Mouse (Mus musculus) brown adipose tissue, adult 24 weeks (tissue): ENCODE measurements around the gene Ctf2. TPM values are rescaled to one million over a fixed set of nuclear protein-coding genes. Genes with fewer than 3 reads are reported as not detected.

Source experiments
- H3K27ac ChIP-seq: fragments of 200-500 bp; replicated peaks from 2 replicates; pipeline ENCODE4 v1.5.1; 2012; ENCODE audit warnings: low read depth, mild to moderate bottlenecking, low read length
- H3K4me1 ChIP-seq: fragments of 200-500 bp; 2 replicates; pipeline ENCODE4 v1.6.1; 2012; ENCODE audit warnings: low read length, mixed read lengths; ENCODE audit not compliant: control insufficient read depth, insufficient read depth, insufficient read length
- H3K4me3 ChIP-seq: fragments of 200-500 bp; 2 replicates; pipeline ENCODE4 v1.5.1; 2012; ENCODE audit warnings: low read depth, mild to moderate bottlenecking, low read length, moderate library complexity; ENCODE audit not compliant: insufficient read depth
- polyA plus RNA-seq: library from polyadenylated mRNA; stranded (reverse); fragments of >200 nt; gene quantifications from 2 replicates; pipeline ENCODE4 v1.2.4, GENCODE M21; 2012; ENCODE audit not compliant: missing spikeins, insufficient read depth, insufficient read length

The Ctf2 gene
- polyA plus RNA-seq, 1 experiment = not detected

DNA sequence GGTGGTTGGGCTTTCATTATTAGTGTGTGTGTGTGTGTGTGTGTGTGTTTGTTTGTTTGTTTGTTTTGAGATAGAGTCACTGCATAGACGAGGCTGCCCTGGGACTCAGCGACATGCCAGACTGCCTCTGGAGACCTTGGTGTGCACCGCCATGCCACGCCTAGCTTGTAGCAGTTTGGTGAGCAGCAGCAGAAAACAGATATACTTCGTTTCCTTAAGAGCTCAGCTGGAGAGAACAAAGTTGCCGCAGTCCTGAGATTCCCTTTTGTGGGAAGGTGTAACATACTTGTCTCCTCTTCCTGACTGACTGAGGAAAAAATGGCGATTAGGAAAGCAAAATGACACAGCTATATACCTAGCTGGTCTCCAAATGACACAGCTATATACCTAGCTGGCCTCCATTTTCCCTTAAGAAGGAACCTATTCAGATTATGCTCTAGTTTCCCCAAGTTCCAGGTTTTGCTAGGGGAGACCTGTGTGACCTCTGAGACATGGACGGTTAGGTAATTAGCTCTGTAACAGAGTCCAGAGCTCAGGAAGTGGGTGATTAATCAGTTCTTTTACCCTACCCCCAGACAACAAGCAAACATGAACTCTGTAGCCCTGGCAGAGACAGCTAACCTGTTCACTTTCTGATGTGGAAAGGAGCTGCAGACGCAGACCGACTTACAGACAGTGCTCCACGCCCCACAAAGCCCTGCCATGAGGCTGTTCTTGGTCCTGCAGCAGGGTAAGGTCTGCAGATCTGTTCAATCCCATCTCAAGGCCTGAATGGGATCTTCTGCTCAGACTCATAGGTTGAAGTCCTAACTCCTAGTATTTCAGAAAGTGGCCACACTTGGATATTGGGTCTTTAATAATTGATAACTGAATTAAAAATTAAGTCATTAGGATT, 59.8 kb downstream of the Ctf2 start:
- Histone ChIP-seq H3K27ac (no peak overlapping the region), H3K4me3 (no peak overlapping the region), H3K4me1 (no peaks in the 10 kb centered on the region)

Other genes starting within 250 kb of the Ctf2 start
- gene Srcap, start 220.2 kb downstream of the Ctf2 start, polyA plus RNA-seq = 21.6 and 24.7 TPM in 2 replicates
- 0.28 and 3.4 TPM in 2 replicates for gene Gm42715, start 212.6 kb downstream of the Ctf2 start, polyA plus RNA-seq
- 2.0 TPM in 1 of 2 replicates, not detected in the other for gene Tmem265, start 170.8 kb downstream of the Ctf2 start, polyA plus RNA-seq
- 15.9 and 17.1 TPM in 2 replicates for gene Phkg2, start 158.8 kb downstream of the Ctf2 start, polyA plus RNA-seq
- gene Ccdc189, start 143.6 kb downstream of the Ctf2 start, polyA plus RNA-seq = 4.5 and 6.0 TPM in 2 replicates
- gene Rnf40, start 143.4 kb downstream of the Ctf2 start, polyA plus RNA-seq = 14.7 and 19.4 TPM in 2 replicates
- 6.6 and 7.5 TPM in 2 replicates for gene Zfp629, start 116.4 kb downstream of the Ctf2 start, polyA plus RNA-seq
- gene Bcl7c, start 23.2 kb downstream of the Ctf2 start, polyA plus RNA-seq = 15.7 and 17.4 TPM in 2 replicates
- 7.3 and 10.5 TPM in 2 replicates for gene Ctf1, start 19.4 kb downstream of the Ctf2 start, polyA plus RNA-seq
- 2.7 and 3.2 TPM in 2 replicates for gene Fbxl19, start 12.4 kb upstream of the Ctf2 start, polyA plus RNA-seq
- 16.8 and 23.1 TPM in 2 replicates for gene Orai3, start 37.6 kb upstream of the Ctf2 start, polyA plus RNA-seq
- gene Setd1a, start 44.5 kb upstream of the Ctf2 start, polyA plus RNA-seq = 11.7 and 13.6 TPM in 2 replicates
- 0.54 TPM in 1 of 2 replicates, not detected in the other for gene Gm49388, start 53.4 kb upstream of the Ctf2 start, polyA plus RNA-seq
- 39.6 and 47.1 TPM in 2 replicates for gene Hsd3b7, start 68.4 kb upstream of the Ctf2 start, polyA plus RNA-seq
- 89.1 and 91.8 TPM in 2 replicates for gene Stx4a, start 92.1 kb upstream of the Ctf2 start, polyA plus RNA-seq
- 4.8 and 8.4 TPM in 2 replicates for gene Stx1b, start 92.4 kb upstream of the Ctf2 start, polyA plus RNA-seq
- gene Zfp646, start 144.1 kb upstream of the Ctf2 start, polyA plus RNA-seq = 6.3 and 6.8 TPM in 2 replicates
- 1.4 TPM in 2 replicates for gene Zfp668, start 144.7 kb upstream of the Ctf2 start, polyA plus RNA-seq
- 0.67 and 1.1 TPM in 2 replicates for gene Prss53, start 158.8 kb upstream of the Ctf2 start, polyA plus RNA-seq
- not detected in 2 replicates for gene Gm21974, start 163.3 kb upstream of the Ctf2 start, polyA plus RNA-seq
- 72.3 and 86.0 TPM in 2 replicates for gene Vkorc1, start 163.5 kb upstream of the Ctf2 start, polyA plus RNA-seq
- gene Bckdk, start 171.9 kb upstream of the Ctf2 start, polyA plus RNA-seq = 202 and 239 TPM in 2 replicates
- 17.9 and 21.4 TPM in 2 replicates for gene Kat8, start 180.3 kb upstream of the Ctf2 start, polyA plus RNA-seq
- 0.79 TPM in 1 of 2 replicates, not detected in the other for gene Prss8, start 197.9 kb upstream of the Ctf2 start, polyA plus RNA-seq
- gene Prss36, start 214.6 kb upstream of the Ctf2 start, polyA plus RNA-seq = 20.2 and 23.7 TPM in 2 replicates
- 250 and 260 TPM in 2 replicates for gene Fus, start 235.3 kb upstream of the Ctf2 start, polyA plus RNA-seq